Mouse (Mus musculus): ENCODE data around the gene Sun1.
A peak's percentile ranks its signal among the peaks of the same experiment; 100 is the strongest.

The Sun1 gene

GRCm38 (mm10) chr5:139208871-139209684 is 8.6 kb downstream of the Sun1 start:
- peak; percentile 66 for DNase-seq

GRCm38 (mm10) chr5:139209685-139210026 is 9.2 kb downstream of the Sun1 start:
- DNase-seq: no peak

GRCm38 (mm10) chr5:139211737-139212385 is 11.4 kb downstream of the Sun1 start:
- no peak for DNase-seq

- DNase-seq: no peak
Observed at GRCm38 (mm10) chr5:139214298-139214697, 13.9 kb downstream of the Sun1 start.

- no peak for DNase-seq
Observed at GRCm38 (mm10) chr5:139215184-139215583, 14.7 kb downstream of the Sun1 start.

- DNase-seq: no peak
Observed at GRCm38 (mm10) chr5:139216121-139216520, 15.7 kb downstream of the Sun1 start.

GRCm38 (mm10) chr5:139216774-139217173 is 16.3 kb downstream of the Sun1 start:
- no peak for DNase-seq

GRCm38 (mm10) chr5:139220006-139220515 is 19.6 kb downstream of the Sun1 start:
- no peak for DNase-seq

GRCm38 (mm10) chr5:139220610-139221009 is 20.2 kb downstream of the Sun1 start:
- no peak for DNase-seq

- DNase-seq: no peak
Observed at GRCm38 (mm10) chr5:139223331-139223730, 22.9 kb downstream of the Sun1 start.

GRCm38 (mm10) chr5:139227236-139227635 is 26.8 kb downstream of the Sun1 start:
- DNase-seq: no peak

GRCm38 (mm10) chr5:139227645-139228044 is 27.2 kb downstream of the Sun1 start:
- no peak for DNase-seq

GRCm38 (mm10) chr5:139228318-139228717 is 27.9 kb downstream of the Sun1 start:
- no peak for DNase-seq

- no peak for DNase-seq
Observed at GRCm38 (mm10) chr5:139229716-139230115, 29.3 kb downstream of the Sun1 start.

GRCm38 (mm10) chr5:139232083-139232482 is 31.6 kb downstream of the Sun1 start:
- DNase-seq: no peak

- DNase-seq: no peak
Observed at GRCm38 (mm10) chr5:139234423-139234822, 34.0 kb downstream of the Sun1 start.

- DNase-seq: no peak
Observed at GRCm38 (mm10) chr5:139237436-139237835, 37.0 kb downstream of the Sun1 start.

- DNase-seq: no peak
Observed at GRCm38 (mm10) chr5:139241022-139241761, 40.8 kb downstream of the Sun1 start.

- no peak for DNase-seq
Observed at GRCm38 (mm10) chr5:139243384-139243783, 42.9 kb downstream of the Sun1 start.

GRCm38 (mm10) chr5:139247767-139248166 is 47.3 kb downstream of the Sun1 start:
- no peak for DNase-seq

- no peak for DNase-seq
Observed at GRCm38 (mm10) chr5:139248846-139249245, 48.4 kb downstream of the Sun1 start.

- peak; percentile 49 for DNase-seq
Observed at GRCm38 (mm10) chr5:139251279-139251678, 50.8 kb downstream of the Sun1 start.

- DNase-seq: no peak
Observed at GRCm38 (mm10) chr5:139251736-139252080, 51.3 kb downstream of the Sun1 start.

Data from cerebellum, adult 9-11 months (tissue).